Comparison of ENCODE assay signal across 8 mouse cellular contexts in genomic region chr13:119408021-119408420, GRCm38 (mm10). TPM values are rescaled to one million over a fixed set of nuclear protein-coding genes. Genes with fewer than 3 reads are reported as not detected.
A peak's percentile ranks its signal among the peaks of the same experiment; 100 is the strongest.
DNase-seq lines count a peak whose midpoint lies in the region; ATAC-seq and TF ChIP-seq lines count a peak whose summit lies in the region.

No protein-coding gene starts in this region.

- no peak for TF ChIP-seq CTCF in liver, postnatal 0 days (IDR thresholded peaks at IDR 0.05; ENCODE audit: low read depth)
- no peak for TF ChIP-seq CTCF in small intestine, adult 2 months (IDR thresholded peaks at IDR 0.05; ENCODE audit: extremely low read depth, insufficient read length, insufficient replicate concordance, low read depth, low read length)

- ATAC-seq in intestine, embryonic 15.5 days: peak; percentile 30
- peak; percentile 19 for ATAC-seq in liver, postnatal 0 days
- no peak for ATAC-seq in frontal cortex, adult (ENCODE audit: low TSS enrichment)

- H3K4me2 ChIP-seq in intestine, embryonic 15.5 days (replicated peaks): peak overlapping the region; percentile 74
- peak overlapping the region; percentile 92 for H3K4me2 ChIP-seq in liver, postnatal 0 days (ENCODE audit: low read depth, low read length)

- H3K27me3 ChIP-seq in intestine, embryonic 15.5 days (replicated peaks): no peaks in the 10 kb centered on the region
- H3K27me3 ChIP-seq in liver, postnatal 0 days (ENCODE audit: insufficient read depth, low read length): no peaks in the 10 kb centered on the region
- no peaks in the 10 kb centered on the region for H3K27me3 ChIP-seq in small intestine, adult 2 months (ENCODE audit: control insufficient read depth, insufficient read depth, low read length)

- intact Hi-C loops in gastrocnemius, postnatal 14 days (cut with DNase I; ENCODE audit: low total_unique reads): no loop called here
- intact Hi-C loops in left cerebral cortex, postnatal 10 days (cut with DNase I): no loop called here

- H3K27ac ChIP-seq in intestine, embryonic 15.5 days: no peak overlapping the region
- peak overlapping the region; percentile 93 for H3K27ac ChIP-seq in liver, postnatal 0 days (ENCODE audit: low read depth)
- no peak overlapping the region for H3K27ac ChIP-seq in small intestine, adult 2 months (ENCODE audit: insufficient read depth, low read depth, low read length)

- TF ChIP-seq POLR2A in small intestine, adult 2 months (IDR thresholded peaks at IDR 0.05; ENCODE audit: low read depth, low read length): no peak

- DNase-seq in 416B (ENCODE audit: low read depth) (peak; percentile 49), ZHBTc4 (ENCODE audit: low read depth, low spot score) (peak; percentile 18)
- DNase-seq in gastrocnemius, postnatal 14 days: peak; percentile 12
- DNase-seq in liver, postnatal 0 days: peak; percentile 43
- DNase-seq in left cerebral cortex, postnatal 10 days (ENCODE audit: extremely low spot score in 1 of 2, low spot score in 2 of 2): no peak

- peaks cover 4% of the 10 kb centered on the region for H3K4me1 ChIP-seq in intestine, embryonic 15.5 days (replicated peaks)
- H3K4me1 ChIP-seq in liver, postnatal 0 days (ENCODE audit: insufficient read depth): peaks cover 17% of the 10 kb centered on the region
- peaks cover 12% of the 10 kb centered on the region for H3K4me1 ChIP-seq in small intestine, adult 2 months (ENCODE audit: control insufficient read depth, insufficient read depth, insufficient read length, low read length)

- TF ChIP-seq EP300 in liver, postnatal 0 days (IDR thresholded peaks at IDR 0.05; ENCODE audit: low read depth): 0 out of 2 replicates have a peak, but pooled peaks have one; percentile 8

- H3K9ac ChIP-seq in intestine, embryonic 15.5 days: peak overlapping the region; percentile 92; the same call in 1 of the 2 replicates
- peak overlapping the region; percentile 83 for H3K9ac ChIP-seq in liver, postnatal 0 days (replicated peaks)

- H3K36me3 ChIP-seq in intestine, embryonic 15.5 days: no peaks in the 10 kb centered on the region
- peaks cover 9% of the 10 kb centered on the region; the same call in 1 of the 2 replicates for H3K36me3 ChIP-seq in liver, postnatal 0 days (replicated peaks; ENCODE audit: insufficient read depth, low read length)
- peaks cover 8% of the 10 kb centered on the region for H3K36me3 ChIP-seq in small intestine, adult 2 months (ENCODE audit: control insufficient read depth, insufficient read depth, low read length)

- no peaks in the 10 kb centered on the region for H3K9me3 ChIP-seq in intestine, embryonic 15.5 days
- H3K9me3 ChIP-seq in liver, postnatal 0 days (ENCODE audit: low read length): no peaks in the 10 kb centered on the region

- 2% methylated on average over 6 of the region's 6 CpGs for WGBS in intestine, embryonic 15.5 days
- WGBS in liver, postnatal 0 days (ENCODE audit: insufficient replicate concordance): 8% methylated on average over 6 of the region's 6 CpGs
- WGBS in small intestine, adult 2 months: 5% methylated on average over 6 of the region's 6 CpGs

- H3K4me3 ChIP-seq in intestine, embryonic 15.5 days (replicated peaks): peak overlapping the region; percentile 93
- H3K4me3 ChIP-seq in liver, postnatal 0 days (ENCODE audit: low read depth, low read length): peak overlapping the region; percentile 85
- peak overlapping the region; percentile 17 for H3K4me3 ChIP-seq in small intestine, adult 2 months (ENCODE audit: low read depth, low read length)

RNA-seq across cellular contexts. Expression of gene Paip1, which starts 20.4 kb away (rescaled TPM):
- 10 to 100 TPM; 62.6 to 63.6 TPM for total RNA-seq in gastrocnemius, postnatal 14 days (2021)
- 62.0 and 82.6 TPM in 2 replicates for polyA plus RNA-seq in intestine, embryonic 15.5 days (2015; fragmentation: Nextera tagmentation; extraction: Ambion mirVana)
- 34.1 and 39.7 TPM in 2 replicates for polyA plus RNA-seq in liver, postnatal 0 days (2015; fragmentation: Nextera tagmentation; extraction: Ambion mirVana)
- 5.9 and 10.7 TPM in 2 replicates for polyA plus RNA-seq in small intestine, adult 2 months (2012; rRNA removed)
- total RNA-seq in left cerebral cortex, postnatal 10 days (2021): 100 to 1,000 TPM in 1 of 2 experiments, 10 to 100 TPM in 1; 99.4 to 103 TPM

RNA-seq across cellular contexts. Expression of gene 4833420G17Rik, which starts 54.5 kb away (rescaled TPM):
- 1 to 10 TPM; 6.2 to 6.5 TPM for total RNA-seq in gastrocnemius, postnatal 14 days (2021)
- polyA plus RNA-seq in intestine, embryonic 15.5 days (2015; fragmentation: Nextera tagmentation; extraction: Ambion mirVana): 46.4 and 48.3 TPM in 2 replicates
- 18.4 and 18.6 TPM in 2 replicates for polyA plus RNA-seq in liver, postnatal 0 days (2015; fragmentation: Nextera tagmentation; extraction: Ambion mirVana)
- polyA plus RNA-seq in small intestine, adult 2 months (2012; rRNA removed): 3.2 and 8.6 TPM in 2 replicates
- total RNA-seq in left cerebral cortex, postnatal 10 days (2021): 10 to 100 TPM; 22.3 to 22.8 TPM

Comparison
In these comparisons a context has a peak if more than half of its experiments do, and no peak if none do; other contexts are left out.
1. DNase-seq: peak in 416B (single experiment), ZHBTc4 (single experiment), gastrocnemius, postnatal 14 days (single experiment) and liver, postnatal 0 days (single experiment); none in left cerebral cortex, postnatal 10 days (0 of 2).
2. H3K4me3 ChIP-seq: peak in every context shown above with its lines; median percentile 93 in intestine, embryonic 15.5 days; 85 in liver, postnatal 0 days; 17 in small intestine, adult 2 months.